Mouse (Mus musculus) limb, embryonic 14.5 days (tissue): ENCODE data around the gene Olfr1425. TPM values are rescaled to one million over a fixed set of nuclear protein-coding genes. Genes with fewer than 3 reads are reported as not detected.

Experiments used
- ATAC-seq: fragments of 200-750 bp; cut with Nextera tagmentation; 2 replicates; pipeline ENCODE4 v1.8.0; 2017; ENCODE audit warnings: low read depth, moderate number of reproducible peaks, moderate TSS enrichment; ENCODE audit not compliant: low FRiP score
- DNase-seq: peaks from one replicate; pipeline ENCODE4 v3.0.0-alpha.2; 2015; ENCODE audit warnings: low spot score
- H3K27ac ChIP-seq: fragments of 300-500 bp; sonication (generic); replicated peaks from 2 replicates; pipeline ENCODE4 v1.5.1; 2014; ENCODE audit warnings: low read depth, mild to moderate bottlenecking, low read length, moderate library complexity, mixed read lengths
- H3K27me3 ChIP-seq: fragments of 300-500 bp; sonication (generic); 2 replicates; pipeline ENCODE4 v1.6.1; 2014; ENCODE audit warnings: low read length, mixed read lengths; ENCODE audit not compliant: control insufficient read depth, insufficient read depth
- H3K36me3 ChIP-seq: fragments of 300-500 bp; sonication (generic); 2 replicates; pipeline ENCODE4 v1.6.1; 2014; ENCODE audit warnings: mild to moderate bottlenecking, low read length, moderate library complexity, mixed read lengths; ENCODE audit not compliant: control insufficient read depth, insufficient read depth
- H3K4me1 ChIP-seq: fragments of 300-500 bp; sonication (generic); 2 replicates; pipeline ENCODE4 v1.6.1; 2014; ENCODE audit warnings: antibody characterized with exemption, low read length, mixed read lengths; ENCODE audit not compliant: control insufficient read depth, insufficient read depth
- H3K4me2 ChIP-seq: fragments of 300-500 bp; sonication (generic); replicated peaks from 2 replicates; pipeline ENCODE4 v1.6.1; 2014; ENCODE audit warnings: low read depth, mild to moderate bottlenecking, low read length, moderate library complexity; ENCODE audit not compliant: severe bottlenecking
- H3K4me3 ChIP-seq: fragments of 300-500 bp; sonication (generic); replicated peaks from 2 replicates; pipeline ENCODE4 v1.5.1; 2014; ENCODE audit warnings: low read length
- H3K9ac ChIP-seq: fragments of 300-500 bp; sonication (generic); 2 replicates; pipeline ENCODE4 v1.6.1; 2014; ENCODE audit warnings: mild to moderate bottlenecking, low read depth, low read length, moderate library complexity; ENCODE audit not compliant: severe bottlenecking
- H3K9me3 ChIP-seq: fragments of 300-500 bp; sonication (generic); 2 replicates; pipeline ENCODE4 v1.6.1; 2016; ENCODE audit warnings: low read length; ENCODE audit not compliant: control insufficient read depth
- POLR2A ChIP-seq: fragments of 200-500 bp; IDR thresholded peaks from 2 replicates; pipeline ENCODE4 v1.8.0; 2012; ENCODE audit warnings: inconsistent platforms, mild to moderate bottlenecking, moderate library complexity, borderline replicate concordance; ENCODE audit not compliant: insufficient read depth, insufficient read length; ENCODE audit errors: extremely low read depth
- WGBS: fragments of 180-500 bp; shearing (Covaris S2); extraction: QIAGEN DNeasy Blood & Tissue Kit; methylation state at CpG from one replicate; pipeline ENCODE4 v1.1.7; 2014; 5-methylcytosine and 5-hydroxymethylcytosine counted together
- polyA plus RNA-seq, 2 experiments: library from polyadenylated mRNA; depleted of rRNA in 1 of 2; stranded (reverse) in 1 of 2; unstranded in 1 of 2; fragments of >200 nt; fragmentation: Nextera tagmentation in 1 of 2; extraction: Ambion mirVana in 1 of 2; gene quantifications; 2 replicates each; pipeline versions ENCODE4 v1.2.1 to v1.2.3; 2012 to 2014

Olfr1425 gene
- polyA plus RNA-seq, 2 experiments, result not detected

GRCm38 (mm10) chr19:12041217-12041616 lies 36.3 kb downstream of the Olfr1425 start, which contains the start of gene Olfr1423:
Gene Olfr1423 (minus strand): TSS chr19:12041317.
- TF ChIP-seq POLR2A, result no peak
- 57% methylated on average over 2 of the region's 2 CpGs for WGBS
- H3K27me3 ChIP-seq, result no peaks in the 10 kb centered on the region
- H3K4me1 ChIP-seq, result no peaks in the 10 kb centered on the region
- H3K27ac ChIP-seq, result no peak within 1 kb of the TSS
- no peak within 1 kb of the TSS for H3K4me3 ChIP-seq
- H3K9me3 ChIP-seq, result no peaks in the 10 kb centered on the region
- no peaks in the 10 kb centered on the region for H3K36me3 ChIP-seq
- no peak within 1 kb of the TSS for H3K9ac ChIP-seq
- ATAC-seq, result no peak
- H3K4me2 ChIP-seq, result no peak within 1 kb of the TSS
- DNase-seq, result no peak

- Histone ChIP-seq H3K27me3 (no peaks in the 10 kb centered on the region), H3K36me3 (no peaks in the 10 kb centered on the region), H3K4me1 (no peaks in the 10 kb centered on the region), H3K9ac (no peak overlapping the region), H3K27ac (no peak overlapping the region), H3K4me3 (no peak overlapping the region), H3K9me3 (no peaks in the 10 kb centered on the region), H3K4me2 (no peak overlapping the region)
- ATAC-seq (no peak), DNase-seq (no peak)
- TF ChIP-seq POLR2A, result no peak
Observed at GRCm38 (mm10) chr19:12037727-12038126, 39.8 kb downstream of the Olfr1425 start.

- Histone ChIP-seq H3K9me3 (no peaks in the 10 kb centered on the region), H3K9ac (no peak overlapping the region), H3K36me3 (no peaks in the 10 kb centered on the region), H3K4me1 (no peaks in the 10 kb centered on the region), H3K4me2 (no peak overlapping the region), H3K27ac (no peak overlapping the region), H3K27me3 (no peaks in the 10 kb centered on the region), H3K4me3 (no peak overlapping the region)
- ATAC-seq (no peak), DNase-seq (no peak)
- TF ChIP-seq POLR2A, result no peak
- 63% methylated on average over 2 of the region's 2 CpGs for WGBS
Observed at GRCm38 (mm10) chr19:12026606-12027005, 50.9 kb downstream of the Olfr1425 start.

- no peak overlapping the region for H3K4me3 ChIP-seq
- ATAC-seq (no peak), DNase-seq (no peak)
- no peaks in the 10 kb centered on the region for H3K36me3 ChIP-seq
- H3K4me1 ChIP-seq, result no peaks in the 10 kb centered on the region
- no peak overlapping the region for H3K4me2 ChIP-seq
- no peaks in the 10 kb centered on the region for H3K27me3 ChIP-seq
- TF ChIP-seq POLR2A, result no peak
- H3K27ac ChIP-seq, result no peak overlapping the region
- WGBS, result 94% methylated on average over 3 of the region's 3 CpGs
- H3K9ac ChIP-seq, result no peak overlapping the region
- no peaks in the 10 kb centered on the region for H3K9me3 ChIP-seq
Observed at GRCm38 (mm10) chr19:12025333-12025732, 52.2 kb downstream of the Olfr1425 start.

- H3K9ac ChIP-seq, result no peak overlapping the region
- H3K27ac ChIP-seq, result no peak overlapping the region
- ATAC-seq (no peak), DNase-seq (no peak)
- 82% methylated on average over 4 of the region's 4 CpGs for WGBS
- H3K4me2 ChIP-seq, result no peak overlapping the region
- no peak for TF ChIP-seq POLR2A
- H3K4me3 ChIP-seq, result no peak overlapping the region
- no peaks in the 10 kb centered on the region for H3K9me3 ChIP-seq
- no peaks in the 10 kb centered on the region for H3K27me3 ChIP-seq
- H3K36me3 ChIP-seq, result no peaks in the 10 kb centered on the region
- no peaks in the 10 kb centered on the region for H3K4me1 ChIP-seq
Observed at GRCm38 (mm10) chr19:12024149-12024548, 53.4 kb downstream of the Olfr1425 start.

Other genes with a start within 250 kb of the Olfr1425 start
- not detected in 2 replicates for gene Olfr1417, start 238.5 kb downstream of the Olfr1425 start, polyA plus RNA-seq (2012; rRNA removed)
- gene Olfr1417, start 238.5 kb downstream of the Olfr1425 start, polyA plus RNA-seq (2014; fragmentation: Nextera tagmentation; extraction: Ambion mirVana), result not detected in 2 replicates
- gene Olfr1418, start 216.7 kb downstream of the Olfr1425 start, polyA plus RNA-seq (2012; rRNA removed), result not detected in 2 replicates
- not detected in 2 replicates for gene Olfr1418, start 216.7 kb downstream of the Olfr1425 start, polyA plus RNA-seq (2014; fragmentation: Nextera tagmentation; extraction: Ambion mirVana)
- gene Olfr1419, start 202.6 kb downstream of the Olfr1425 start, polyA plus RNA-seq (2012; rRNA removed), result 0.06 TPM in 1 of 2 replicates, not detected in the other
- not detected in 2 replicates for gene Olfr1419, start 202.6 kb downstream of the Olfr1425 start, polyA plus RNA-seq (2014; fragmentation: Nextera tagmentation; extraction: Ambion mirVana)
- not detected in 2 replicates for gene Olfr1420, start 191.2 kb downstream of the Olfr1425 start, polyA plus RNA-seq (2012; rRNA removed)
- not detected in 2 replicates for gene Olfr1420, start 191.2 kb downstream of the Olfr1425 start, polyA plus RNA-seq (2014; fragmentation: Nextera tagmentation; extraction: Ambion mirVana)
- 38.5 and 45.1 TPM in 2 replicates for gene Patl1, start 165.3 kb downstream of the Olfr1425 start, polyA plus RNA-seq (2012; rRNA removed)
- gene Patl1, start 165.3 kb downstream of the Olfr1425 start, polyA plus RNA-seq (2014; fragmentation: Nextera tagmentation; extraction: Ambion mirVana), result 18.9 and 19.6 TPM in 2 replicates
- 33.4 and 37.5 TPM in 2 replicates for gene Osbp, start 111.8 kb downstream of the Olfr1425 start, polyA plus RNA-seq (2012; rRNA removed)
- gene Osbp, start 111.8 kb downstream of the Olfr1425 start, polyA plus RNA-seq (2014; fragmentation: Nextera tagmentation; extraction: Ambion mirVana), result 10.9 and 11.7 TPM in 2 replicates
- not detected in 2 replicates for gene Olfr1423, start 36.4 kb downstream of the Olfr1425 start, polyA plus RNA-seq (2012; rRNA removed)
- gene Olfr1423, start 36.4 kb downstream of the Olfr1425 start, polyA plus RNA-seq (2014; fragmentation: Nextera tagmentation; extraction: Ambion mirVana), result not detected in 2 replicates
- gene Olfr1424, start 15.0 kb downstream of the Olfr1425 start, polyA plus RNA-seq (2012; rRNA removed), result not detected in 2 replicates
- gene Olfr1424, start 15.0 kb downstream of the Olfr1425 start, polyA plus RNA-seq (2014; fragmentation: Nextera tagmentation; extraction: Ambion mirVana), result not detected in 2 replicates
- gene Olfr1426, start 14.3 kb upstream of the Olfr1425 start, polyA plus RNA-seq (2012; rRNA removed), result not detected in 2 replicates
- not detected in 2 replicates for gene Olfr1426, start 14.3 kb upstream of the Olfr1425 start, polyA plus RNA-seq (2014; fragmentation: Nextera tagmentation; extraction: Ambion mirVana)
- not detected in 2 replicates for gene Olfr1427, start 25.6 kb upstream of the Olfr1425 start, polyA plus RNA-seq (2012; rRNA removed)
- not detected in 2 replicates for gene Olfr1427, start 25.6 kb upstream of the Olfr1425 start, polyA plus RNA-seq (2014; fragmentation: Nextera tagmentation; extraction: Ambion mirVana)
- not detected in 2 replicates for gene Olfr1428, start 38.2 kb upstream of the Olfr1425 start, polyA plus RNA-seq (2012; rRNA removed)
- gene Olfr1428, start 38.2 kb upstream of the Olfr1425 start, polyA plus RNA-seq (2014; fragmentation: Nextera tagmentation; extraction: Ambion mirVana), result not detected in 2 replicates
- not detected in 2 replicates for gene Olfr76, start 45.5 kb upstream of the Olfr1425 start, polyA plus RNA-seq (2012; rRNA removed)
- gene Olfr76, start 45.5 kb upstream of the Olfr1425 start, polyA plus RNA-seq (2014; fragmentation: Nextera tagmentation; extraction: Ambion mirVana), result not detected in 2 replicates
- gene Olfr1555-ps1, start 92.4 kb upstream of the Olfr1425 start, polyA plus RNA-seq (2012; rRNA removed), result not detected in 2 replicates
- not detected in 2 replicates for gene Olfr1555-ps1, start 92.4 kb upstream of the Olfr1425 start, polyA plus RNA-seq (2014; fragmentation: Nextera tagmentation; extraction: Ambion mirVana)
- not detected in 2 replicates for gene Olfr1431, start 122.9 kb upstream of the Olfr1425 start, polyA plus RNA-seq (2012; rRNA removed)
- not detected in 2 replicates for gene Olfr1431, start 122.9 kb upstream of the Olfr1425 start, polyA plus RNA-seq (2014; fragmentation: Nextera tagmentation; extraction: Ambion mirVana)
- not detected in 2 replicates for gene Olfr1432, start 154.9 kb upstream of the Olfr1425 start, polyA plus RNA-seq (2012; rRNA removed)
- gene Olfr1432, start 154.9 kb upstream of the Olfr1425 start, polyA plus RNA-seq (2014; fragmentation: Nextera tagmentation; extraction: Ambion mirVana), result not detected in 2 replicates
- gene Olfr262, start 163.9 kb upstream of the Olfr1425 start, polyA plus RNA-seq (2012; rRNA removed), result not detected in 2 replicates
- gene Olfr262, start 163.9 kb upstream of the Olfr1425 start, polyA plus RNA-seq (2014; fragmentation: Nextera tagmentation; extraction: Ambion mirVana), result not detected in 2 replicates
- gene Olfr235, start 183.3 kb upstream of the Olfr1425 start, polyA plus RNA-seq (2012; rRNA removed), result not detected in 2 replicates
- gene Olfr235, start 183.3 kb upstream of the Olfr1425 start, polyA plus RNA-seq (2014; fragmentation: Nextera tagmentation; extraction: Ambion mirVana), result not detected in 2 replicates
- gene Olfr1434, start 202.1 kb upstream of the Olfr1425 start, polyA plus RNA-seq (2012; rRNA removed), result not detected in 2 replicates
- gene Olfr1434, start 202.1 kb upstream of the Olfr1425 start, polyA plus RNA-seq (2014; fragmentation: Nextera tagmentation; extraction: Ambion mirVana), result not detected in 2 replicates
- gene Olfr1436, start 221.4 kb upstream of the Olfr1425 start, polyA plus RNA-seq (2012; rRNA removed), result not detected in 2 replicates
- not detected in 2 replicates for gene Olfr1436, start 221.4 kb upstream of the Olfr1425 start, polyA plus RNA-seq (2014; fragmentation: Nextera tagmentation; extraction: Ambion mirVana)
- gene Olfr1437, start 247.4 kb upstream of the Olfr1425 start, polyA plus RNA-seq (2012; rRNA removed), result not detected in 2 replicates
- not detected in 2 replicates for gene Olfr1437, start 247.4 kb upstream of the Olfr1425 start, polyA plus RNA-seq (2014; fragmentation: Nextera tagmentation; extraction: Ambion mirVana)